Mouse (Mus musculus) inflammation-experienced regulatory T-cells, adult 6 months (primary cell): Measurements from ENCODE around the gene Grb7. TPM values are rescaled to one million over a fixed set of nuclear protein-coding genes. Genes with fewer than 3 reads are reported as not detected.
A peak's percentile ranks its signal among the peaks of the same experiment; 100 is the strongest.

Experiments used
- ATAC-seq: one replicate; pipeline ENCODE4 v1.8.0; 2017
- polyA plus RNA-seq, 3 experiments: library from polyadenylated mRNA; unstranded; fragments of 100-300 nt; shearing (Covaris generic); gene quantifications; one replicate each; pipeline ENCODE4 v1.2.1; 2017

Grb7 gene
- polyA plus RNA-seq, 3 experiments from 2014 or later = 1.2 to 3.1 (median 2.1) TPM

DNA sequence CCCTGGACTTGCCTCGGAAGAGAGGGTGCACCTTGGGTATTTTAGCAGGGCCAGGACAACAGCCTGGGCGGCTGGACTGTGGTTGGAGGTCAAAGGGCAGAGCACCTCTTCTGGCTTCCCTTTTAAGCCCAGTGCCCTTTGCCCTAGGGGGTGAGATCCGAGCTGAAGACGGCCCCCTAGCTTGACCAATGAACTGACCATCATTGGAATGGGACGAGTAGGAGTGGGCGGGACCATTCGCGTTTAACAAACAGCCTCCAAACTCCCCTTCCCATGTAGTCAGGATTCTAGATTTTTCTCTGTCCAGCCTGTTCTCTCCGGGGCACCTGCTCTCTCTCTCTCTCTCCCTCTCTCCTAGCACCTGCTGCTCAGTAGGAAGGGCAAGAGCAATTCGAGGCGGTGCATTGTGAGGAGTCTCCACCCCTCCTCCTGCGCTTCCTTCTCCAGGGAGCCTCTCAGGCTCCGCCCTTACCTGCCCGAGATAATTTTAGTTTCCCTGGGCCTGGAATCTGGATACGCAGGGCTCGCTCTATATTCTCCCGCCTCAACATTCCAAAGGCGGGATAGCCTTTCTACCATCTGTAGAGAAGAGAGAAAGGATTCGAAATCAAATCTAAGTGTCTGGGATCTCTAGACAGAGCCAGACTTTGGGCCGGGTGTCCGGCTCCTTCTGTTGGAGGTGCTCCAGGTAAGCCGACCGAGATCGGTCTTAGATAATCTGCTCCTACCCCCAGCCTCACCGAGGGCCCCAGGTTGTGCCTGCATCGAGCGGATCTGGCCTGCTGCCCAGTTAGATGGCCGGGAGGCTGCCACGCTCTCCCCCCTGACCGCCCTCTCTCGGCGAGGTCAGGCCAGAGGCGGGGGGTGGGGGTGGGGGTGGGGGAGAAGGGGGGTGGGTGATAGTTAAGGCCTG, 624 bp downstream of the Grb7 start:
- no peak for ATAC-seq

DNA sequence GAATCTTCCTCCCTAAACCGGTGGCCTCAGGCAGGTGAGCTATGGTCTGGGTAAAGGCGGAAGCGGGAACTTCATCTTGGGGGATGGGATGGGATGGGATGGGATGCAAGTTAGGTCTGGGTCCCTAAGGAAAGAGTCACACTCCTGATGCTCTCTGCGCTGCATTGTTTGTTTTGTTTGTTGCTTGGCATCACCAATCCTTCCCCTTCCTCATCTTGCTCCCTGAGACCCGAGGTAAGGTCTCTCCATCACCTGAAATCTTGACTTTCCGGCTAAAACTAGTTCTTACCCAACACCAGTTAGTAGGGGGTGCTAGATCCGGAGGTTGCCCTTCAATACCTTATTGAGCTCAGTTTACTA, 1.3 kb downstream of the Grb7 start:
- no peak for ATAC-seq

DNA sequence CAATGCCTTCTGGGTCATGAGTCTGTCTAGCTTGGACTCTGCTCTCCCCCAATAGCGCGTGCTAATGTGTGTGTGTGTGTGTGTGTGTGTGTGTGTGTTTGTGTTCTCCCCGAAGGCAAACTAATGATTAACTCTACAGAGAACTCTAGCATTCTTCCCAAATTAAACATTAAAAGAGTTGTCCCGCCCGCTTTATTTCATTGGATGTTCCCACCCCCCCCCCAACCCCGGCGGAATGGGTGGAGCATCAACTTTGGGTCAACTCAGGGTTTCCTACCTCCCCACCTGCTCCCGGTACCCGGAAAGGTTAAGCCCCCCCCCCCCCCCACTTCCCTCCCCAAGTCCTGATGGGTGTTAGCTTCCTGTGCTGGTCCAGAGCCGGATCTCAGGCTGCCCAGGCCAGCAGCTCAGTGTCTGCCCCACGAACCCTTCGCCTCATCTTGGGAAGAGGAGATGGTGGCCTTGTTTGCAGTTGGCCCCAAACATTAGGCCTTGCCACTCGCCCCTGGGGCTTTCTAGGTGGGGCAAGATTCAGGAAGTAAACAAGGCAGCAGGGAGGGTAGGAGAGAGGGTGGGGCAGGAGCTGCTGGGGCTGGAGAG, 2.1 kb downstream of the Grb7 start:
- ATAC-seq = no peak

DNA sequence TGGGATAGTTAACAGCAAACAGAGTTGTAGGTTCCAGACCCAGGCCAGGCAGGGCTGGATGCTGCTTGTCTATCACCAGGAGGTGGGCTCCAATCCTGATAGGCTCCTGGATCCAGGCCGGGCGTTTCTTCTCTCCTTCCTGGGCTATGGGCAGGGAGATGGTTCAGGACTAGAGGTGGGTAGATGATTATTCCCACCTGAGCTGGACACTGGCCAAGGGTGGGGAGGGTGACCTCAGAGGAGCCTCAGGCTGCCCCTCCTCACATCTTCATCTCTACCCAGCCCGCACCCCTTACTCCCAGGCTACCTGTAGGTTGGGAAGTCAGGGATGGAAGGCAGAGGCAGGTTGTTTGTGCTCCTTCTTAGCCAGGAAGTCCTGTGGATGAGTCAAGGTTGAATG, 3.2 kb downstream of the Grb7 start:
- no peak for ATAC-seq

DNA sequence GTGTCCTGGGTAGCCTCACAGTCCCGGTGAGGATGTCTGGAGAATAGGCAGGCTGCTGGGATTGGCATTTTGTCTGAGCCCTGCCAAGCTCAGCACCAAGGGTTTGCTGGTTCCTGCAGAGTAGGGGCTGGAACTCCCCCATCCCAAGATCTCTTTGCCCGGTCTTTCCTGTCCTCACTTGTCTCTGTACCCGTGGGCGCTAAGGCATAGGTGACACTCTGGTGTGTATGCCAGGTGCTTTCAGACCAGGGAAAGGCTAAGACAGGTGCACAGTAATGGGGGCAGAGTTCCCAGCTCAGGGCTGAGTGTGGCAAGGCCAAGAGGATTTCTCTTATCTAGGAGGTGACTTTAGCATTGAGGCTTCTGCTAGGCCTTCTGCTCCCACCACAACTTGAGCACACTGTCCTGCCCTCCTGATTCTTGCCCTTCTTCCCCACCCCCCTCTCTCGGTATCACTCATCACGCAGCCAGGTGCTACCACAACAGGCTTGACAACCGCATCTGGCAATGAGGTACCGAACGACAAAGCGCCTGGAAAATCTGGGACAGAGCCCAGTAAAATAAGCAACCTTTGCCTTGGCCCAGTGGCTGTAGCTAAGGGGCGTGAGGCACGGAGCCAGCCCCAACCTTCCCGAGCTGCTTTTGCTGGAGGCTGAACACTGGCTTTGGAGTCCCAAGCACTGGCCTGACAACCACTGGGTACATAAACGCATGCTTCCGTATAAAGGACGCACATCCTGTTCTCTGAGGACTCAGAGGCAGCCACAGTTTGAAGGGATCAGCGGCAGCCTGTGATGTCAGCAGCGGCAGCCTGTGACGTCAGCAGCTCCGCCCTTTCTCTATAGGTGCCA, 4.0 kb downstream of the Grb7 start:
- ATAC-seq = no peak

DNA sequence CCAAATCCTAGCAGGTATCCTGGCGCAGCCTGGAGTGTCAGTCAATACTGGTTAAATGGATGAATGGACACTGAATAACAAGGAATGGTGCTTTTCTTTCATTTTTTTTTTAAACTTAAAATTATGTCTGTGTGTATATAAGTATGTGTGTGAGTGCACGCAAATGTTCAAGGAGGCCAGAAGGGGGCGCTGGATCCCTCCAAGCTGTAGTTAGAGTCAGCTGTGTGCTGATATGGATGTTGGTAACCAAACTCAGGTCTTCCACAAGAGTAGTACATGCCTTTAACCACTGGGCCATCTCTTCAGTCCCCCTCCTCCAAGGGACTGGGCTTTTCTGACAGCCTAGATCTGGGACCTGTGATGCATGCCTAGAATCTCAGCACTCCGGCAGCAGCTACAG, 9.3 kb downstream of the Grb7 start:
- no peak for ATAC-seq

DNA sequence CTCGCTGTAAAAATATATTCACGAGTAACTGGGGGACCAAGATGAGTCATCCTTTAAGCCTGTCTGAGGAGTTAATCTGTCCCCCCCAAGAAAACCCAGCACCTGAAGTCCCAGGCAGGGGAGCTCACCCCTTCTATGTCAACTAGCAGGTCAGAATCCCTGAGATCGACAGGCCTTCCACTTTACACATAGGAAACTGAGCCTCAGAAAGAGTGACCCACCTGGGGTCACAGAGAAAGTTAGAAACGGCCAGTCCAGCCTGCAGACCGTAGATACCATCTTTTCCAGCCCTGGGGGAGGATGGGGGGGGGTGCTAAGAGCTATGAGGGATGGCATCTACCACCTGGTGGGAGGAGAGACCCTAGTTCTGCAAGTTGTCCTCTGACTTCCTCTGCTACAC, 10.4 kb downstream of the Grb7 start:
- ATAC-seq = no peak

DNA sequence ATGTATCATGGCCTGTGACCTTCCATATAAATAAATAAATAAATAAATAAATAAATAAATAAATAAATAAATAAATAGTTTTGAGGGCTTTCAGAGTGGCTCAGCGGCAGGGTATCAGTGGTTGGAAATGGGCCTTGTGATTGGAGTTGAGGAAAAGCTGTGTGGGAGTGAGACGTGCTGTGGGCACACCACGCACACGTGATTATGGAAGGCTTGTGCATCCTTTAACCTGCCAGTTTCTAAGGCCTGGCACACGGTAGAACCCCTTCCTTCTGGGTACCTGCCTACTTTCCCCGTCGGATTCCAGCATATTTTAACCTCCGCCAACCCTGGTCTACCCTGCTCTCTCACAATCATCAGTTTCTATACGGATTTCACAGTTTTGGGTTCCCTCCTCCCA, 10.8 kb downstream of the Grb7 start:
- ATAC-seq = peak; percentile 27

DNA sequence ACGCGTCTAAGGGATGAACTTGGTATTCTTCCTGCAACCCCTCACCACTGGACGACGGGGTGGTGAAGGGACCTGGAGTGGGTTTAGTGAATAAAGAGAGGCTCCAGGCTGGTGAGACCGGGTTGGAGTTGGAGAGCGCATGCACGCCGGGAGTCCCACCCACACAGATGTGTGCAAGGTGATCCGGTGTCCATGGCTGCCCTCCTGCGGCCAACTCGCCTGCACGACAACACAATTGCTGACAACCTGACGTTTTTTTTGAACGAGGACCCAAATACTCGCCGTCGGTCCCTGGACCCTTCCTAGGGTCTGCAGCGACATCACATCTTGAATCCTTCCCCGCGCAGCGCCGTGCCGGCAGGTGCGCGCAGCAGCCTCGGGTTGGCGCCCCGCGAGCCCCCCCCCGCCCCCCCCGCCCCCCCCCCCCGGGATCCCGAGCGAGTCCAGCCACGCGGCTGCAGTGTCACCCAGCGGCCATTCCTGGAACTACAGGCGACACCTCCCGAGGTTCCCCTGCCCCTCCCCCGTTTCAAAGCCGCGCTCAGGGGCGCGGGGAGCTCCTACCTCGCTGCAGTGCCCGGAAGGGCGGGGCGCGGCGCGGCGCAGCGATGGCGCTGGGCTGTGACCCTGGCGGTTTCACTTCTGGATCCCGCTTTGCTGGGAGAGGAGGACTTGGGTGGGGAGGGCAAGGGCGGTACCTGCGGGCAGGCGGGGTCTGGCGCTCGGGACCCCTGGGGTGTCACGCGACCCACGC, 11.3 kb downstream of the Grb7 start:
- ATAC-seq = peak; percentile 82

DNA sequence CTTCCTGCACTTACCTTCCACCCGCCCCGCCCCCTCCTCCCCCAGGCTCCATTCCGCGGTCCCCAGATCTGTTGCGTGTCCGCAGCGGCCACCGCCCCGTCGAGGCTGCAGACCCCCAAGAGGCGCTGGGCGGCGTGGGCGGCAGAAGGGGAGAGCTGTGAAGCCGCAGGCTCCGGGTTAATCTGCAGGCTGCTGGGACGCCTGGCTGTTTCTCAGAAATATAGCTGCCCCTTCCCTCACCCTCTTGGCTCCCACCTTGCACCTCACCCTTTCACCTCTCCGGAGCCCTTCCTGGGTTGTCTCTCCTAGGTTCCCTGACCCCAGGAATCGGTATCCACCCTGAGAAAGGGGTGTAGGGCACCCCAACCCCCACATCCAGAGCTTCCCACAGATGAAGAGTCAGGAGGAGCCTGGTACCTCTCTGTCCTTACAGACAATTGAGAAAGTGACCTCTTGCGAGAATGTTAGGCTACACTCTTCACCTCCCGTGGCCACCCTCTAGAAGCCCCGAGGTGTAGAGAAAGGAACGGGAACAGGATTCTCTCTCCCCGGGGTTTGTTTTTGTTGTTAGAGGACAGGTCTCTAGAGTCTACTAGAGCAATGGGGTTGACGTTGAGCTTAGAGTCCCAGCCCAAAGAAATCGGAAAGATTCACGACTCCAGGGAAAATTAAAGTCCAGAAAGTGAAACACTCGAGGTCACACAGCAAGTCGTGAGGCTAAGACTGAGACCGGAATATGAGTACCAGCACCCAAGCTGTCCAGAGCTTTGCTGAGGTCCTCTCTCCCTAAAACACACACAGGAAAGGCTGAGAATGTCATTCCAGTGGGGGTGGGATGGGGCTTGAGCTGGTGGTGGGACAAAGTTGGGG, 12.2 kb downstream of the Grb7 start:
- ATAC-seq = peak; percentile 6

DNA sequence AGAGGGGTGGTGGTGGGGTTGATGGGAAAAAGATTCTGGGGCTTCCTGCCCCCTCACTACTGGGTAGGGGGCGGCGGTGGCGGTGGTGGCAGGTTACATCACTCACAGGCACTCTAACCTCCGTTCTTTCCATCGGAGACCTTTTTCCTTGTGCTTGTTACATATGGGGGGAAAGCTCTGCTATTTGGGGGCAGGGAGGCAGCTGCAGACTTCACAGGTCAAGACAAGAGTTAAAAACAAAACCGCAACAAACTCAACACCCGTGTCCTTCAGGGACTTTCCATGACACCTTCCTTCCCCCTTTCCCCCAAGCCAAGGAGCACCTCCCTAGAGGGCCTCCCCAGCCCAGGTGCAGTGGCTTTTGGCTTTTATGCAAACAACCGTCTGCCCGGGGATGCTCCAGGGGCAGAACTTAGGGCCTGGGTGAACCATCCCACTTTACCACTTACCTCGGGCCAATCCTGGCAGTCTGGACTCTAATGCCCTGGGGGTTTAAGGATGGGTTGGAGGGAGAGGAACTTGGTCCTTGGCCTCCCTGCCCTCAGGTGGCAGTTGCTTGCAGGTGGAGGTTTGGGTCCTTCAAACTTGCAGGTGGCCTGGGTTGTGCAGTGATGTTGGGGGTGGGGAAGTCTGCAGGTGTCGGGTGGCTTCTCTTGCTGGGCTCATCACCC, 13.0 kb downstream of the Grb7 start:
- ATAC-seq = no peak

DNA sequence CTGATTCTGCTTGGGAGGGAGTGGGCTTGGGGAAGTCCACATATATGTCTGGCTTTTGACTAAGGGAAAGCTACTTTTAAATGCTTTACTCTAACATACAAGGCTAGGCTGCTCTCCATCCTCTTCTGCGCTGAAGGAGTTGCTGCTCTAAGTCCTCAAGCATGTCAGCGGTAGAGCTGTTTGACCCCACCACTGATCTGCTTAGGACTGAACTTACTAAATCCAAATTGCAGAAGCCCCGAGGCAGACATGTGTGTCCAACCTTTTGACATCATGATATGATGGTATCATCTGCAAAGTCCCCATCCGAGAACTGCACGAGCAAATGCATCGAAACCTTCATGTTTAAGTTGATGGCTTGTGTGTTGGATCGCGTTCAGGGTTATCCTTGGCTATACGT, 13.7 kb downstream of the Grb7 start:
- ATAC-seq = no peak

DNA sequence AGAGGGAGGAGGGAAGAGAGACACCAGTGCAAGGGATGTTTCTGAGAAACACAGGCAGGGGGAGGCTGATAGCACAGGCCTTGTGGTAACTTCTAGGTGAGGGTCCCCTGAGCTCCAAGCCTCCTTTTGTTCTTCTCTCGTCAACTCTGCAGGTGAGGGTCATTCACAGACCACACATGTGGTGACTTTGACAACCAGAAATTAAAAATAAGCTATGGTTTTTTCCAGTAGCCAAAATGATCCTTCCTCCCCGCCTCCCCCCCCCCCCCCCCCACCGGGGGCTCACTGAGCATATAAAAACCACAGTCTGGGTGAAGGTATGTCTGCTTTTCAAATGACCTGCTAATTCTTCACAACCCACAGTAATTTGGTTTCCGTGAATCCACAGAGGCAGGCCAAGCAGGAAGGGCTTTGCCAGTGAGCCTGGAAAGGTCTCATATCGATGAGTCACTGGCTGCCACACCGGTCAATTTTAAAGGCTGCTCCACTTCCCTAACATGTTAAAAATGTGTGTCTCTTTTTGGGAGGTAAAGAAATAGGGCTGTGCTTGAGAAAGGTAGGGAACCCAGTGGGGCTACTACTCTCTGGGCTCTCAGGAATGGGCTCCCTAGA, 15.0 kb downstream of the Grb7 start:
- ATAC-seq = no peak

DNA sequence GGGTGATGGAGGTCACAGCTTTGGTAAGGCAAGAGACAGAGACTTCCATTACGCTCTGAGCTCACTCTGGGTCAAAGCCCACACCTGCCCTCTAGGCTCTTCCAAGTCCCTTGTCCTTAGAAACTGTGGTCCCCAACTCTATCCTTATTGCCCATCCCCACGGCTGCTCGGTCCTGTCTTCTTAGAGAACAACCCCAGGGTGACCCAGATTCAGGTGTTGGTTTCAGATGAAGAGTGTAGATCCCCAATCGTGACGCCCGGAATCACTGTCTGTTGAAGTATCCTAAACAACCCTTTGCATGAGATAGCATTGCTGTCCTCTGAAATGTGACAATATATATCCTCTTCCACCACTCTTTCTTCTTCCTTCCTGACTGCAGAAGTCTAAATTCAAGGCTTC, 16.1 kb downstream of the Grb7 start:
- ATAC-seq = no peak

DNA sequence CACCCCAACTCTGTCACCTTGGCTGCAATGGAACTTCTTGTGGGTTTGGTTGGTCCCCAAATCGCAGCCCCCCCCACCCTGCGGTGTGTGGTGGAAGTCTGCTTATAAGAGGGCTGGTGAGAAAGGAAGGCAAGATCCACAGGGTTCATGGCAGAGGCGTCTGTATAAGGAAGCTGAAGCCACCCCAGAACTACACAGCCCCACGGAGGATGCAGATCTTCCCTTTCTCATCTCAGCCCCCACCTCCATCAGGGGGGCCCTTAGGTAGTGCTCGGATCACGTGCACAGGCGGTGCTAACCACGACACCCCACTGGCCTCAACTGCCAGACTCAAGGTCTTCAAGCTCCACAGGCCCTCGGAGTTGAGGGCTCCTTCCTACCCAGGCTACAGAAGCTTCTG, 17.7 kb downstream of the Grb7 start:
- peak; percentile 42 for ATAC-seq

DNA sequence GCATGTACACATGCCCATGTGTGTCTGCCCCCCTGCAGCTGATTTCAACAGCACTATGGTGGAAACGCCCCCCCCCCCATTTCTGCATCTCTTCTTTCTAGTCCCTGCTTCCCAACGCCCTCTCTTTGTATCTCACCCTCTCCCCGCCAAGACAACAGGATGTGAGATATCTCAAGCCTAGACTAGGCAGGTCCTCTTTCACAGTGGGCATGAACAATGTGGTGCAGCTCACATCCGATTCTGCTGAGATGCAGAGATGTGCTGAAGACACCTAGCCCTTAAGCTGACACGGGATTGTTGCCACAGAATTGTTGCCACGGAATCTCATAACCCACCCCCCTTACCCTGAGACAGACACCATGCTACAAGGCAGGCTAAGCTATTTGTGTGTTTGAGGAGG, 18.3 kb downstream of the Grb7 start:
- peak; percentile 86 for ATAC-seq

DNA sequence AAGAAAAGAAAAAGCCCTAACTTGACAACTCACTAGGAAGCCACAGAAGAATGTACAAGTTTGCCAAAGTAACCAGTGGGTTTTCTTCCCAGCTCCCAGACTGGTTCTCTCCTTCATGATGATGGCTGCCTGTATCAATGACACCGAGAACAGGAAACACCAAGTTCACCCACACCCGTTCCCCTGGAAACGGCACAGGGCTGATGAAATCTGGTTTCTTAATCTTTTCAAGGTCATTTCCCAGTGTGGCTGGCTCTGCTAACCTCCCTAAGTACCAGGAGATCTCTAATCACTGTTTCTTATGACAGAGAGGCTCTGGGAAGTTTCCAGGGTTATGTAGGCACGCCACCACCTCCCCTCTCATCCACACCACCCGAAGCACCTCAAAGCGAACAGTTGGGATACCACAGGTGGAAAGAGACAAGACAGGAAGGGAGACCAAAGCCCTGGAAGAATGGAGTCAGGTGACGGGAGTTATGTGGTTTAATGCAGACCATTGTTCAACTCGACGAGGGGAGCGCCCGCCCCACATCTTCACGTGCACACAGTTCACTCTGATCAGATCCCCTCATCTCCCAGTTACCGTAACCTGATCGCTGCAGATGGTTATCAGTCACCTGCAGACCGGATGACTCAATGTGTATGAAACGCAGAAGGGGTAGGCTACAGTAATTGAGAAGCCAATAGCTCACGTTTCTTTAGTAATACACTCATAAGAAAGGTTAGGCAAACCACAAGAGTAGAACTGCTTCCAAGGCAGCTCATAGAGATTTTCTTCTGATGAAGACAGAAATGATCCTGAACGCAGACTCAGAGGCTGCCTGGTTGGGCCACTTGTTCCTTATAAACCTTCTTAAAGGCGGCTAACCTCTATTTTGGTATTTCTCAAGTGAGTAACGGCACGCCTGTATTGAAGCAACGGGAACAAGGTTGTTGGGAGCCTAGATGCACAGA, 23.8 kb downstream of the Grb7 start:
- peak; percentile 90 for ATAC-seq

DNA sequence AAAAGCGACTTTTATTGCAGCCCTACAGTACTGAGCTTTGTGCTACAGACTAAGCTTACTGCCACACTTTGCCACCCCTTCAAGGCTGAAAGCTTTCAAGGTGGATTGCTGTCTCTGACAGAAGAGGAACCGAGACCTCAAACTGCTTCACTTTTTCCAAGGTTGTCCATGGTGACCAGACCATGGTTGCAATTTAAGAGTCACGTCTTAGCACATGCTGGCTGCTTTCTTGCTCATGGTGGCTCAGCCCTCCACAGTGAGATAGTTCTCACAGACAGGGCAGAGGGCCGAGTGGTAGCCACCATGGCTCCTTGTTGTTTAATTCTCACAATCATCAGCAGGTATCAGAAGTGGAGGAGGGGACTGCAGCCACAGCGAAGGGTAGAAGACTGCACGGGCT, 24.6 kb downstream of the Grb7 start:
- no peak for ATAC-seq

DNA sequence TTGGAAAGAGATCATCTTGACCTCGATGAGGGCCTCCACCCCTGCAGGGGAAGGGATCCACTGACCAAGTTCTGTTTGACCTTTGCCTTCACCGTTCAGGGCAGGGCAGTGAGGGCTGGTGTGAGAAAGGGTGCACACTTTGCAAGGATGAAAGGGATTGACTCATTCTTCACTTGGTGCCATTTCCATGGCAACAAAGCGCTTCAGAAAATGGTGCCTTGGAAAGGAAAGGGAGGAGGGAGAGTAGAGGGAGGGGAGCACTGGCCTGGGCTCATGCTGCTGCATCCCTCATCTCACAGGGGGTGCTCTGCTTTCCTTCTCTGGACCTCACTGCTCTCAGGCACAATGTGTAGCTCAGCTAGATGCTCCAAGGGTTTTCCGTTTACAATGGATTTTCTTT, 26.5 kb downstream of the Grb7 start:
- no peak for ATAC-seq
